Mouse (Mus musculus) cortical plate, adult 2 months (tissue): Measurements from ENCODE around the gene Lrrc38.

ENCODE experiments used
- CTCF ChIP-seq: fragments of 200-500 bp; IDR thresholded peaks from 2 replicates; pipeline ENCODE4 v1.5.1; 2011; ENCODE audit warnings: mild to moderate bottlenecking, control low read depth, low read length; ENCODE audit not compliant: insufficient read depth; ENCODE audit errors: extremely low read depth
- POLR2A ChIP-seq: fragments of 200-500 bp; IDR thresholded peaks from 2 replicates; pipeline ENCODE4 v1.6.1; 2011; ENCODE audit warnings: mild to moderate bottlenecking, low read length, control low read depth; ENCODE audit not compliant: insufficient read depth; ENCODE audit errors: extremely low read depth

GRCm38 (mm10) chr4:143300113-143300688 lies 49.4 kb upstream of the Lrrc38 start:
- TF ChIP-seq CTCF (no peak), POLR2A (no peak)
